Mouse (Mus musculus): ENCODE measurements around the gene Cd33.

The Cd33 gene

DNA sequence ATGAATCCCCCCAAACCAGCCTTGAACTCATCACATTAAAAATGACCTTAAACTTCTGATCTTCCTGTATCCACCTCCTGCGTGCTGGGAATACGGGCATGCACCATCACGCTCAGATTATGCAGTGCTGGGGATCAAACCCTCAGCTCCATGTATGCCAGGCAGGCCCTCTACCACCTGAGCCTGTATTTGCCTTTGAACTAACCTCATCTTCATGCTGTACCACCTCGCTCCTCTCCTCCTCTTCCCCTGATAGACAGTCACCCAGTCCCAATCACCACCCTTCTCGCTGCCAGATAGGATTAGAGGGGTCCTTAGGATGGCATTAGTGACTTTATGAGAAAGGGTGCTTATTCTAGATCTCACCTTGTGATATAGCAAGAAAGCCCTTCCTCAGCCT lies 29.2 kb downstream of the Cd33 start:
- DNase-seq (ENCODE audit: low spot score in 2 of 2) = no peak

DNA sequence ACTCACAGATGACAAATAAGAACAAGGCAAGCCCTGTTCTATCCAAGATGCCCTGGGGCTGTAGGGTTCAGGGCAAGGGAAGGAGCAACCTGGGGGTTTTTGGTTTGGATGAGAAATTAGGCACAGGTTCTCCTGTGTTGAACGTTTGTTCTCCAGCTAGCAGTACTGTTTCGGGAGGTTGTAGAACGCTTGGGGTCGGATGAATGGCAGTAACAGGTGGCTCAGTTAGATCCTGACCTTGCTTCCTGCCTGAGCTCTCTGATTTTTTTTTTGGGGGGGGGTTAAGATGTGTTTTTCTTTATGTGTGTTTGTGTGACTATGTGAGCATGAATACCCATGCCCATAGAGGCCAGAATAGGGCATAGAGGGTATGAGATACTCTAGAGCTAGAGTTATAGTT lies 31.7 kb downstream of the Cd33 start:
- DNase-seq (ENCODE audit: low spot score in 2 of 2) = no peak

DNA sequence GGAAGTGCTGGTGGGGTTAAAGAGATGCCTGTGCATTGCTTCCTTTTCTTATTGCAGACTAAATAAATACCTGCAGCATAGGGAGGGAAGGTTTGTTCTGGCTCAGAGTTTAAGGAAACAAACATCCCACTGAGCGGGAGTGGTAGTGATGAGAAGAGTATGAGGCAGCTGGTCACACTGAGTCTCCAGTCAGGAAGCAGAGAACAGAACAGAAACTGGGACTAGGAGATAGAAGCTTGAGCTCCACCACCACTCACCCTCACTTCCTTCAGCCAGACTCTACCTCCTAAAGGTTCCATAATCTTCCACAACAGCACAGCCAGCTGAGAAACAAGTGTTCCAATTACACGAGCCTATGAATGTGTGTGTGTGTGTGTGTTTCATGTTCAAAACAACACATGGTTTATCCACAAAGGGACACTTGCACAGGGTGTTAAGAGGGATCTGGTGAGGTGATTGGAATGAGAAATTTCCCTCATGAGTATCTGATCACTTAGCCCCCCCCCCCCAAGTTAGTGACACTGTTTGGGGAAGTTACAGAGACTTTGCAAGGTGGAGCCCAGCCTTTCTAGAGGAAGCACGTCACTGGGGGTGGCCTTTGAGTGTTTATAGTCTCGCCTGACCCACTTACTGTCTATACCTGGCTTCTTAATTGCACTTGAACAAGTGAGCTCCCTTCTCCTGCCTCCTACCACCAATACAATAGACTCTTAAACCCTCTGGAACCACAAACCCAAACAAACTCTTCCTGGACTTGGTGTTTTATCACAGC lies 32.3 kb downstream of the Cd33 start:
- no peak for DNase-seq (ENCODE audit: low spot score in 2 of 2)

DNA sequence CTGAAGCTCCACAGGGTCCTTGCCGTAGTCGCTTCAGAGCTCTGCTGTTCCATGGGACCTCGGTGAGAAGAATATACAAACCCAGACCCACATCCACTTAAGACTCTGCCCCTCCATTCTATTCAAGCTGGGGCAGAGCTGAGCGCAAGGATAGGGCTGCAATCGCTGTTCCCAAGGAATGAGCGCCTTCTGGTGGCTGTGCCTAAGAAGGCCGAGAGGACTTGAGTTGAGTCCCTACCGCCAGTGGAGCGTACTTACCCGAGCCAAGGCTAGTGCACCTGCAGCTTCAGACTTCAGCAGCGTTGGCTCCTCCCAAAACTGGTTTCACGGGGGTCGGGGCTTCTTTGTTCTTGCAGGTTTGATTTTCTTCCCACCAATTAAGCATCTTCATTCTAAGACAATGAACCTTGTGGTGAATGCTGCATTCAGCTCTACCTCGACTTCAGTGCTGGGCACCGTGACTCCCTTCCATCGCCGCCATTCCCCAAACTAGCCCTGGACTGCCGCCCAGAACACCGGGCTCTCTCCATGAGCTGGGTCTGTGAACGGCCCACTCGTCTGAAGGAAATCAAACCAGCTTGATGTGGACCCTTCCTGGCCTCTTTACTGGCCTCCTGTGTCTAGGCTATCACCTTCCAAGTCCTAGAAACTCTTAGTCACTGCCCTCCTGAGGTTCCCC lies 48.7 kb downstream of the Cd33 start:
- DNase-seq (ENCODE audit: low spot score in 2 of 2) = peak; percentile 70 to 76

DNA sequence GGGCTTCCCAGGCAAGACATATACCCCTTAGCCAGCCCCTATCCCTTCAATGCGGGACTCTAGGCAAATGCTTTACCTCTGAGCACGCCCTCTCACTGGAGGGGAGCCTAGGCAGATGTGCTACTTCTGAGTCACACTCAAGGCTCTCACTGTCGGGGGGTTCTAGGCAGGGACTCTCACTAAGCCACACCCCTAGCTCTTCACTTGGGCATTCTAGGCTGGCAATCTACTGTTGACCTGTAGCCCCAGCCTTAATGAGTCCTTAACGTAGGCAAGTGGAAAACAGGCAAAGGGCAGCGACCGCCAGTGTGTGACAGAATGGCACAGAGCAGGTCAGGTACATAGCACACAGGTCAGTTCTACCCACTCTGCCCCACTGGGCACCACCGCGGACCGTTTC lies 53.4 kb downstream of the Cd33 start:
- no peak for DNase-seq (ENCODE audit: low spot score in 2 of 2)

DNA sequence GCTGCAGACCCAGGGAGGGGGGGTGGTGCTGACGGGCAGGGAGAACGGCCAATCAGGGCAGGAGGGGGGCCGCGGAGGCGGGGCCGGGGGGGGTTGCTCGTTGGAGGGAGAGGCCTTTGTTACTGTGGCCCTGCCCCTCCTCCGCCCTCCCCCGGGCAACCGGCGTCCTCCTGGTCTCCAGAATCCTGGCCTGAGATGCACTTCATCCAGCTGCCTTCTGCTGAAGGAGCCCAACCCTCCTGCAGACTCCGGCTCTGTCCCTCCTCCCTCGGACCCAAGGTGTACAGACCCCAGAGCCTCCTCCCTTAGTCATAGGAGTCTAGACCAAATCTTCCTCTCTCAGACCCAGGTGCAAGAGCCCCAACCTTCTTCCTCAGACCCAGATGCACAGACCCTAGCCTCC lies 54.0 kb downstream of the Cd33 start:
- peak; percentile 64 to 71 for DNase-seq (ENCODE audit: low spot score in 2 of 2)

DNA sequence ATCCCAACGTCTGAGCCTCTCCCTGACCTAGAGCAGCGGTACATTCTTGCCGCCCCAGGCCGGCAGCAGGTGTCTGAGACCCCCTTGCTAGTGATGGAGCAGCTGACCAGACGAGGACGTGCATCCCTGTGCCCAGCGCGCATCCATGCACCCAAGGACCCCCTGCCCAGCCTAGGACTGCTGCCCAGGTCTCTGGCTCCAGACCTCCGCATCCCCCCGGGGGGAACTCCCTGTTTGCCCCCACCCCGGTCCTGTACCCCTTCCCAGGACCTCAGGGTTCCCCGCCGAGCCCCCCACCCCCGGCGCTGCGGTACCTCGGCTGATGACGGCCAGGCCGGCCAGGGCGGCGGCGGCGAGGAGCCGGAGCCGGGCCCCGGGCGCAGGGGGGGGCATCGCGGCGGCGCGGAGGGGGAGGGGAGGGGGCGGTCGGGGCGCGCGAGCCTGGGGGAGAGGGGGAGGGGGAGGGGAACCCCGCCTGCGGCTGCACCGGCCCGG lies 54.5 kb downstream of the Cd33 start, which contains the start of gene Iglon5:
TSS of gene Iglon5 (minus strand) at position 445 of the 495 bp plus-strand sequence.
- DNase-seq (ENCODE audit: low spot score in 2 of 2) = no peak

DNA sequence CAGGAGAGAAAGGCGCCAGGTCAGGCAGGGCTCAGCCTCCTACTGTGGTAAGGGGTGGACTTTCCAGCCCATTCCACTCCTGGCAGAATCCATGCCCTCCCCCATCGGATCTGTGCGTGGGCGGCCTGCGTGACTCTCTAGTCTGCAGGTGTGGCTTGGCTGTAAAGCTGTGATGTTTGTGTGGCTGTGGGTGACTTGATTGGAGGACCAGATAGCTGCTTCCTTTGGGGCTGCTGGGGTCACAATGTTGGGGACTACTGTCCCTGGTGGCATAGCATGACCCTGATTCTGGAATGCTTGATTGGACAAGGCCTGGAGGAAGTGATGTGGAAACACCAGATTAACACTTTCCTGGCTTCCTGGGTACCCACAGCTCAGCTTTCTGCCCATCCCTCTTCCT lies 55.6 kb downstream of the Cd33 start:
- peak; percentile 49 to 67 for DNase-seq (ENCODE audit: low spot score in 2 of 2)

DNA sequence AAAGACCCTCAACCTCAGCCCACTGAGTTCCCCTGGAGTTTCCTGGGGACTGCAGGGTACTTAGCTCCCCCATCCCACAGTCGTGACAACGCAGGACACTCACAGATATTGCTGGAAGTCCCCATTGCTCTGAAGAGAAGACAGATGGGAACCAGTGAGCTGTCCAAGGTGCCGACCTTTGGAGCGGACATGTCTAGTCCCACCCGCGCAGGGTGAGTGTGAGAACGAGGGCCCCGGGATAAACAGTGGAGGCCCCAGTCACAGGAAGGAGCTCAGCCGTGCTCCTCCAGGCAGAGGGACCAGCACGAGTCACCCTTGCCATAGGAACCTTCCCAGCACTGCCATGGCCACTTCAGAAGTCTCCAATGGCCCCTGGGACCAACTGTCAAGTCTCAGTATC lies 61.0 kb downstream of the Cd33 start:
- no peak for DNase-seq (ENCODE audit: low spot score in 2 of 2)

DNA sequence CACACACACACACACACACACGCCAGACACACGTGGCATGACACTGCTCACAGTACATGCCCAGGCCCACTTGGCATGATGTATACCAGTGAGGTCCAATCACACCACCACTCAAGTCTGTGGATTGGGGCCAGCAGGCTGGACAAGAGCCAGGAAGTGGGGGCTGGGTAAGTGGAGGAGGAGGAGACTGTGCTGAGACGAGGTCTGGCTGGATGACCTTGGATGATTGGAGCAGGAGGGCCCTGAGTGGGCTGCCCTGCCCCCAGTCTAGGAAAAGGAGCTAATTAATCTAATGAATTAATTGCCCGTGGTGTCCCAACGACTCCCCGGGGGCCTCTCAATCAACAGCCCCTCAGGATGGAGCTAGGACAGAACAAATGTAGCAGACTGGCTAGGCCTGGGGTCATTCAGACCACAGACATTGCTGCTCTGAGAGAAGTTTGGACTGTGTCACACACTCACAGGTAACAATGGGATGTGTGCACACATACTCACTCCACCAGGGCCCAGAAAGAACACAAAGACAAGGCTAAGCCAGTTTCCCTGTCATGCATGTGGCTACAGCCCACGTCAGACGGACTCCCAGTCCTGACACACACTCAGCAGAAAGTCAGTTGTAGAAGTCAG lies 62.0 kb downstream of the Cd33 start:
- DNase-seq (ENCODE audit: low spot score in 2 of 2) = no peak

DNA sequence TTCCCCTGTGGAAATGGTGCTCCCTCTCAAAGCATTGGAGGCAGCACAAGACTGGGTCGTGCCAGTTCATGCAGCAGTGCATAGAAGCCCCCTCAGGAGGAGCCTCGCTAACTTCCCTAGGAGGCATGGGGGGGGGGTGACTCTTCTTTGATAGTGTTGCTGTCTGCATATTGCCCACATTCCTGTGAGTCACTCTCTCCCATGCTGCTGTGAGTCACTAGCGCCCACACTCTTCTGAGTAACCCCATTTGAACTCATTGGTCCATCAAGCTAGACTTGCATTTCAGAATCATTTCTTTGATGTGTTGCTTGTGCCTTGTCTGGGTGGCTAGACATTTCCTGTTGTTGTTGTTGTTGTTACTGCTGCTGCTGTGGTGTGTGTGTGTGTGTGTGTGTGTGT lies 63.0 kb downstream of the Cd33 start:
- peak; percentile 80 to 88 for DNase-seq (ENCODE audit: low spot score in 2 of 2)

DNA sequence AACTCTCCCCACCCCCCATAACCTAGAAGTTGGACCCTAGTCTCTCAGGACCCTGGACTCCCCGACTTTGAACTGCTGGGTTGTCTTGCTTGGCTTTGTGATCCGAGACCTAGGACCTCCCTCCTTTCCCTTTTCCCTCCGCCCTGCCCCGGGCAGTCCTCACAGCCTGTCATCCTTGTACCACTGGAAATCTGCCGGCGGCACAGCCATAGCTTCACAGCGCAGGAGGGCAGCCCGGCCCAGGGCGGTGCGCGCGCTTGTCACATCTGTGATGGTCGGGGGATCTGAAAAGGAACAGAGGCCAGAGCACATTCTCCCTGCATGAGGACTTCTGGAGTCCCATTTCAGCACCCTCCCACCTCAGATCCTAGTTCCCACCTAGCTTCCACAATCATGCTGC lies 67.9 kb downstream of the Cd33 start:
- DNase-seq (ENCODE audit: low spot score in 2 of 2) = no peak

DNA sequence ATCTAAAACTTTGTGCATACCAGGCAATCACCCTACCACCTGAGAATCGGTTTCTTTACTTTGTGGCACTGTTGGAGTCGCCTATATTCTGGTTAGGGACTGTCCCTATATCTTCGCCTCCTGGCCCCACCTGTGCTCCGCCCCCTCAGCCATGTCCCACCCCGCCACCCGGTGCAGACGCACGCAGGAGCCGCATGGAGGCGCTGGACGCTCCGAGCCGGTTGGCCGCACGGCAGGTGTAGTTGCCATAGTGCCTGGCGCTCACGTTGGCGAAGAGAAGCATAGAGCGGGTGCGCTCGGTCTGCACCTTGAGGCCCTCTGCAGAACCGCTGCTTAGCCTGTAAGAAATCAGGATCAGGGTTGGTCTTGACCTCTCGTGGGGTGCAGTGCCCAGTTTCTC lies 68.5 kb downstream of the Cd33 start:
- no peak for DNase-seq (ENCODE audit: low spot score in 2 of 2)

Data from right cerebral cortex, adult 2 months (tissue).